Comparison of ENCODE assay signal across 21 mouse cellular contexts in genomic region chr13:32797085-32797484, GRCm38 (mm10). TPM values are rescaled to one million over a fixed set of nuclear protein-coding genes. Genes with fewer than 3 reads are reported as not detected.
DNase-seq lines count a peak whose midpoint lies in the region; ATAC-seq and TF ChIP-seq lines count a peak whose summit lies in the region.
"Had no signal": no experiment of that assay in that cellular context is flagged by ENCODE, and none has a peak within 500 bp of the region (broad histone marks: within the 10 kb centered on the region; RNA-seq: fewer than 3 reads in every experiment).

No protein-coding gene starts in this region.

- peaks cover 5% of the 10 kb centered on the region; the same call in 1 of the 2 replicates for H3K4me1 ChIP-seq in forebrain, postnatal 0 days (ENCODE audit: insufficient read depth)
- H3K4me1 ChIP-seq in forebrain, embryonic 15.5 days: peaks cover 7% of the 10 kb centered on the region
- 0 out of 4 replicates have a peak, but pooled peaks cover 0 to 2% of the 10 kb centered on the region in 2 experiments for H3K4me1 ChIP-seq in MEL (ENCODE audit: control insufficient read depth in 1 of 2, insufficient read depth in 2 of 2, low read length in 2 of 2)
- H3K4me1 ChIP-seq in limb, embryonic 13.5 days: peaks cover 13% of the 10 kb centered on the region
- H3K4me1 ChIP-seq: stomach, embryonic 15.5 days had no signal

- peaks cover 2% of the 10 kb centered on the region for H3K79me2 ChIP-seq in MEL (ENCODE audit: control insufficient read depth, insufficient read depth, low read length, poor library complexity)

- no peaks in the 10 kb centered on the region for H3K27me3 ChIP-seq in forebrain, postnatal 0 days (ENCODE audit: insufficient read depth, low read length)
- H3K27me3 ChIP-seq in forebrain, embryonic 15.5 days: no peaks in the 10 kb centered on the region
- H3K27me3 ChIP-seq in MEL (ENCODE audit: control insufficient read depth in 1 of 2, insufficient read depth in 2 of 2, low read length in 2 of 2): peaks cover 4 to 5% of the 10 kb centered on the region in 2 experiments; a peak in 3 of 4 replicates
- no peaks in the 10 kb centered on the region for H3K27me3 ChIP-seq in limb, embryonic 13.5 days
- H3K27me3 ChIP-seq: midbrain, embryonic 13.5 days; stomach, embryonic 15.5 days had no signal

- H3K4me2 ChIP-seq in forebrain, postnatal 0 days (ENCODE audit: low read depth): no peak overlapping the region
- H3K4me2 ChIP-seq in forebrain, embryonic 15.5 days (replicated peaks): no peak overlapping the region
- H3K4me2 ChIP-seq in limb, embryonic 13.5 days (replicated peaks): no peak overlapping the region
- H3K4me2 ChIP-seq: hindbrain, embryonic 14.5 days; midbrain, embryonic 13.5 days; stomach, embryonic 15.5 days had no signal

- H3K4me3 ChIP-seq in forebrain, postnatal 0 days (ENCODE audit: low read depth, low read length): no peak overlapping the region
- no peak overlapping the region for H3K4me3 ChIP-seq in forebrain, embryonic 15.5 days
- no peak overlapping the region for H3K4me3 ChIP-seq in left cerebral cortex, adult 2 months
- no peak overlapping the region for H3K4me3 ChIP-seq in MEL (ENCODE audit: control insufficient read depth in 1 of 2, insufficient read depth in 1 of 2, low read depth in 2 of 2, low read length in 2 of 2)
- no peak overlapping the region for H3K4me3 ChIP-seq in limb, embryonic 13.5 days
- H3K4me3 ChIP-seq: midbrain, embryonic 13.5 days; stomach, embryonic 15.5 days had no signal

- WGBS in forebrain, postnatal 0 days: 85% methylated on average over 1 of the region's 1 CpGs
- WGBS in forebrain, embryonic 15.5 days: 85% methylated on average over 1 of the region's 1 CpGs
- WGBS in limb, embryonic 13.5 days: 38% methylated on average over 1 of the region's 1 CpGs

- no peak for TF ChIP-seq RAD21 in MEL (IDR thresholded peaks at IDR 0.05; ENCODE audit: low read depth, low read length)

- no peak for ATAC-seq in forebrain, postnatal 0 days
- ATAC-seq in forebrain, embryonic 15.5 days (replicated peaks): no peak
- ATAC-seq in limb, embryonic 13.5 days (ENCODE audit: low FRiP score, low read depth): no peak
- ATAC-seq: forebrain, embryonic 14.5 days; midbrain, embryonic 13.5 days had no signal

- no peaks in the 10 kb centered on the region for H3K9me3 ChIP-seq in forebrain, postnatal 0 days (ENCODE audit: low read length)
- no peaks in the 10 kb centered on the region for H3K9me3 ChIP-seq in forebrain, embryonic 15.5 days
- H3K9me3 ChIP-seq in MEL (replicated peaks; ENCODE audit: insufficient read depth, low read length): no peaks in the 10 kb centered on the region
- H3K9me3 ChIP-seq in limb, embryonic 13.5 days: no peaks in the 10 kb centered on the region
- H3K9me3 ChIP-seq: midbrain, embryonic 13.5 days; stomach, embryonic 15.5 days had no signal

- TF ChIP-seq EP300 in MEL (IDR thresholded peaks at IDR 0.05; ENCODE audit: low read depth in 1 of 2, low read length in 2 of 2): no peak

- H3K27ac ChIP-seq in forebrain, postnatal 0 days (ENCODE audit: low read depth, low read length): no peak overlapping the region
- no peak overlapping the region for H3K27ac ChIP-seq in forebrain, embryonic 15.5 days (replicated peaks)
- no peak overlapping the region for H3K27ac ChIP-seq in left cerebral cortex, adult 2 months
- no peak overlapping the region for H3K27ac ChIP-seq in MEL (ENCODE audit: control insufficient read depth, low read depth, low read length)
- peak overlapping the region; percentile 79 for H3K27ac ChIP-seq in limb, embryonic 13.5 days
- H3K27ac ChIP-seq: hindbrain, embryonic 14.5 days; midbrain, embryonic 13.5 days; stomach, embryonic 15.5 days had no signal

- H3K9ac ChIP-seq in forebrain, postnatal 0 days: no peak overlapping the region
- H3K9ac ChIP-seq in forebrain, embryonic 15.5 days (replicated peaks): no peak overlapping the region
- no peak overlapping the region for H3K9ac ChIP-seq in MEL (ENCODE audit: control insufficient read depth, low read depth, low read length, poor library complexity, severe bottlenecking)
- H3K9ac ChIP-seq in limb, embryonic 13.5 days: no peak overlapping the region
- H3K9ac ChIP-seq: hindbrain, embryonic 14.5 days; midbrain, embryonic 13.5 days; stomach, embryonic 15.5 days had no signal

- TF ChIP-seq CTCF in forebrain, postnatal 0 days (IDR thresholded peaks at IDR 0.05; ENCODE audit: low read depth): peak; percentile 8; the same call in 1 of the 2 replicates
- peak; percentile 36 for TF ChIP-seq CTCF in left cerebral cortex, adult 2 months (IDR thresholded peaks at IDR 0.05)
- TF ChIP-seq CTCF in MEL (IDR thresholded peaks at IDR 0.05 in 2 of 3, conservative IDR thresholded peaks at IDR 0.05 in 1 of 3; ENCODE audit: control insufficient read depth in 1 of 3, insufficient read depth in 1 of 3, low read depth in 2 of 3, low read length in 3 of 3, poor library complexity in 1 of 3, severe bottlenecking in 1 of 3): peak in 1 of 3 experiments; percentile 5; a peak in 1 of 6 replicates

- intact Hi-C loops in left cerebral cortex, adult 2 months (cut with DNase I): loop anchor here (1.0 to 5.0 kb wide), 2 partner anchors 29 to 1005 kb away; no protein-coding TSS in a partner anchor
- intact Hi-C loops in left cerebral cortex, postnatal 36 days (cut with DNase I): loop anchor here (2.0 kb wide), 1 partner anchor 28 kb away; no protein-coding TSS in a partner anchor

- no peak for DNase-seq in forebrain, postnatal 0 days
- DNase-seq in left cerebral cortex, adult 2 months (ENCODE audit: extremely low spot score in 1 of 2, low spot score in 2 of 2): no peak
- no peak for DNase-seq in left cerebral cortex, postnatal 36 days (ENCODE audit: low spot score in 2 of 2)
- DNase-seq in MEL (ENCODE audit: low read depth, low spot score): peak; percentile 8
- no peak for DNase-seq in ovary, postnatal 14 days (ENCODE audit: low spot score)
- no peak for DNase-seq in spleen, adult 18-20 months
- DNase-seq: adrenal gland, adult 2 months; cerebellum, postnatal 25 days; gastrocnemius, postnatal 14 days; right cerebral cortex, postnatal 4 days; thymus, postnatal 25 days had no signal

- no peak for TF ChIP-seq POLR2A in MEL (IDR thresholded peaks at IDR 0.05; ENCODE audit: control insufficient read depth in 1 of 2, insufficient read depth in 1 of 2, low read depth in 1 of 2, low read length in 2 of 2, poor library complexity in 1 of 2)

- no peaks in the 10 kb centered on the region for H3K36me3 ChIP-seq in forebrain, postnatal 0 days (ENCODE audit: insufficient read depth)
- no peaks in the 10 kb centered on the region for H3K36me3 ChIP-seq in forebrain, embryonic 15.5 days
- H3K36me3 ChIP-seq in MEL (ENCODE audit: control insufficient read depth in 1 of 2, insufficient read depth in 2 of 2, low read length in 2 of 2): no peaks in the 10 kb centered on the region
- no peaks in the 10 kb centered on the region for H3K36me3 ChIP-seq in limb, embryonic 13.5 days
- H3K36me3 ChIP-seq: midbrain, embryonic 13.5 days; stomach, embryonic 15.5 days had no signal

TF ChIP-seq in MEL, 35 proteins besides CTCF, POLR2A, EP300 and RAD21 (continues in another document):
- no peak for TF ChIP-seq MYB (IDR thresholded peaks at IDR 0.05; ENCODE audit: low read depth, low read length)
- no peak for TF ChIP-seq MAZ (IDR thresholded peaks at IDR 0.05; ENCODE audit: low read depth, low read length)

RNA-seq across cellular contexts. Expression of gene Wrnip1, which starts 4.8 kb away (rescaled TPM):
- 81.6 and 85.1 TPM in 2 replicates for total RNA-seq in forebrain, postnatal 0 days (2014; rRNA removed)
- polyA plus RNA-seq in forebrain, postnatal 0 days (2015; fragmentation: Nextera tagmentation; extraction: Ambion mirVana): 34.6 and 38.0 TPM in 2 replicates
- 37.6 and 39.3 TPM in 2 replicates for polyA plus RNA-seq in forebrain, embryonic 15.5 days (2015; fragmentation: Nextera tagmentation; extraction: Ambion mirVana)
- 10 to 100 TPM; 57.0 to 63.4 TPM for total RNA-seq in left cerebral cortex, adult 2 months (2021)
- 10 to 100 TPM; 58.2 to 64.2 TPM for total RNA-seq in left cerebral cortex, postnatal 36 days (2021)
- total RNA-seq in MEL (2012; rRNA removed): 50.4 and 50.6 TPM in 2 replicates
- polyA plus RNA-seq in MEL (2012; ENCODE audit: insufficient read depth in 1 of 2, insufficient read length in 2 of 2, low read depth in 1 of 2, low replicate concordance in 2 of 2, missing spikeins in 1 of 2): 10 to 100 TPM in 1 of 2 experiments, not detected in 1; 38.8 TPM
- 23.7 and 24.1 TPM in 2 replicates for polyA plus RNA-seq in limb, embryonic 13.5 days (2015; fragmentation: Nextera tagmentation; extraction: Ambion mirVana)

RNA-seq across cellular contexts. Expression of gene D930007J09Rik, which starts 5.6 kb away (rescaled TPM):
- total RNA-seq in forebrain, postnatal 0 days (2014; rRNA removed): not detected in 2 replicates
- polyA plus RNA-seq in forebrain, postnatal 0 days (2015; fragmentation: Nextera tagmentation; extraction: Ambion mirVana): not detected in 2 replicates
- not detected in 2 replicates for polyA plus RNA-seq in forebrain, embryonic 15.5 days (2015; fragmentation: Nextera tagmentation; extraction: Ambion mirVana)
- total RNA-seq in left cerebral cortex, adult 2 months (2021): not detected
- under 1 TPM in 1 of 2 experiments, not detected in 1; 0.99 TPM for total RNA-seq in left cerebral cortex, postnatal 36 days (2021)
- 8.3 and 10.4 TPM in 2 replicates for total RNA-seq in MEL (2012; rRNA removed)
- not detected for polyA plus RNA-seq in MEL (2012; ENCODE audit: insufficient read depth in 1 of 2, insufficient read length in 2 of 2, low read depth in 1 of 2, low replicate concordance in 2 of 2, missing spikeins in 1 of 2)
- not detected in 2 replicates for polyA plus RNA-seq in limb, embryonic 13.5 days (2015; fragmentation: Nextera tagmentation; extraction: Ambion mirVana)
- total RNA-seq: adrenal gland, adult 2 months; gastrocnemius, postnatal 14 days; neutrophil, adult 5-6 weeks had no signal
- polyA plus RNA-seq: C2C12; forebrain, embryonic 14.5 days; heart, embryonic 14.5 days; hindbrain, embryonic 14.5 days; lung, embryonic 16.5 days; midbrain, embryonic 13.5 days; stomach, embryonic 15.5 days had no signal

RNA-seq across cellular contexts. Expression of gene Mylk4, which starts 13.3 kb away (rescaled TPM):
- 0.05 and 0.08 TPM in 2 replicates for total RNA-seq in forebrain, postnatal 0 days (2014; rRNA removed)
- 0.05 and 0.21 TPM in 2 replicates for polyA plus RNA-seq in forebrain, postnatal 0 days (2015; fragmentation: Nextera tagmentation; extraction: Ambion mirVana)
- polyA plus RNA-seq in forebrain, embryonic 15.5 days (2015; fragmentation: Nextera tagmentation; extraction: Ambion mirVana): 0.06 TPM in 1 of 2 replicates, not detected in the other
- total RNA-seq in left cerebral cortex, adult 2 months (2021): under 1 TPM; 0.07 to 0.16 TPM
- under 1 TPM; 0.15 to 0.18 TPM for total RNA-seq in left cerebral cortex, postnatal 36 days (2021)
- total RNA-seq in MEL (2012; rRNA removed): not detected in 2 replicates
- polyA plus RNA-seq in MEL (2012; ENCODE audit: insufficient read depth in 1 of 2, insufficient read length in 2 of 2, low read depth in 1 of 2, low replicate concordance in 2 of 2, missing spikeins in 1 of 2): not detected
- 4.7 and 5.1 TPM in 2 replicates for polyA plus RNA-seq in limb, embryonic 13.5 days (2015; fragmentation: Nextera tagmentation; extraction: Ambion mirVana)
- total RNA-seq: adrenal gland, adult 2 months; neutrophil, adult 5-6 weeks had no signal
- polyA plus RNA-seq: adrenal gland, adult 2 months; forebrain, embryonic 14.5 days had no signal

RNA-seq across cellular contexts. Expression of gene Serpinb1a, which starts 53.9 kb away (rescaled TPM):
- 0.48 and 1.2 TPM in 2 replicates for total RNA-seq in forebrain, postnatal 0 days (2014; rRNA removed)
- polyA plus RNA-seq in forebrain, postnatal 0 days (2015; fragmentation: Nextera tagmentation; extraction: Ambion mirVana): 3.5 and 4.2 TPM in 2 replicates
- 0.67 and 1.6 TPM in 2 replicates for polyA plus RNA-seq in forebrain, embryonic 15.5 days (2015; fragmentation: Nextera tagmentation; extraction: Ambion mirVana)
- 1 to 10 TPM; 2.6 to 4.6 TPM for total RNA-seq in left cerebral cortex, adult 2 months (2021)
- total RNA-seq in left cerebral cortex, postnatal 36 days (2021): 1 to 10 TPM; 2.2 to 4.4 TPM
- total RNA-seq in MEL (2012; rRNA removed): 2.7 and 3.6 TPM in 2 replicates
- polyA plus RNA-seq in MEL (2012; ENCODE audit: insufficient read depth in 1 of 2, insufficient read length in 2 of 2, low read depth in 1 of 2, low replicate concordance in 2 of 2, missing spikeins in 1 of 2): 1 to 10 TPM in 1 of 2 experiments, not detected in 1; 6.8 TPM
- polyA plus RNA-seq in limb, embryonic 13.5 days (2015; fragmentation: Nextera tagmentation; extraction: Ambion mirVana): 5.4 and 7.0 TPM in 2 replicates
